Mouse (Mus musculus): Measurements from ENCODE around the gene Ccdc167. TPM values are rescaled to one million over a fixed set of nuclear protein-coding genes. Genes with fewer than 3 reads are reported as not detected.

Gene Ccdc167
- polyA plus RNA-seq, 1 experiment from 2014 or later, result 15.2 TPM

GRCm38 (mm10) chr17:29747466-29747865 lies 30.6 kb upstream of the Ccdc167 start:
- H3K27me3 ChIP-seq (ENCODE audit: control insufficient read depth, insufficient read depth, low read length), result no peaks in the 10 kb centered on the region
- no peak overlapping the region for H3K4me3 ChIP-seq (ENCODE audit: low read depth, low read length)
- H3K4me1 ChIP-seq (ENCODE audit: control insufficient read depth, insufficient read depth, low read length), result 0 out of 2 replicates have a peak, but pooled peaks cover 3% of the 10 kb centered on the region
- H3K9me3 ChIP-seq (ENCODE audit: control insufficient read depth, low read depth, low read length), result no peaks in the 10 kb centered on the region
- H3K36me3 ChIP-seq (ENCODE audit: control insufficient read depth, insufficient read depth, low read length), result no peaks in the 10 kb centered on the region
- H3K27ac ChIP-seq (ENCODE audit: low read length), result no peak overlapping the region
- H3K9ac ChIP-seq (replicated peaks; ENCODE audit: low read depth, low read length), result no peak overlapping the region
- 58% methylated on average over 6 of the region's 6 CpGs for WGBS
- no peak for ATAC-seq (ENCODE audit: insufficient number of reproducible peaks, insufficient read depth, low FRiP score, low read depth)
- H3K4me2 ChIP-seq (replicated peaks; ENCODE audit: low read depth, low read length), result no peak overlapping the region

- no peaks in the 10 kb centered on the region for H3K36me3 ChIP-seq (ENCODE audit: control insufficient read depth, insufficient read depth, low read length)
- no peak overlapping the region for H3K4me3 ChIP-seq (ENCODE audit: low read depth, low read length)
- no peak overlapping the region for H3K27ac ChIP-seq (ENCODE audit: low read length)
- no peaks in the 10 kb centered on the region for H3K9me3 ChIP-seq (ENCODE audit: control insufficient read depth, low read depth, low read length)
- H3K9ac ChIP-seq (replicated peaks; ENCODE audit: low read depth, low read length), result no peak overlapping the region
- peak overlapping the region; percentile 11 for H3K4me2 ChIP-seq (replicated peaks; ENCODE audit: low read depth, low read length)
- 29% methylated on average over 22 of the region's 22 CpGs for WGBS
- H3K27me3 ChIP-seq (ENCODE audit: control insufficient read depth, insufficient read depth, low read length), result no peaks in the 10 kb centered on the region
- ATAC-seq (ENCODE audit: insufficient number of reproducible peaks, insufficient read depth, low FRiP score, low read depth), result peak; percentile 54; the same call in 1 of the 2 replicates
- H3K4me1 ChIP-seq (ENCODE audit: control insufficient read depth, insufficient read depth, low read length), result peaks cover 9% of the 10 kb centered on the region; the same call in 1 of the 2 replicates
Measured at GRCm38 (mm10) chr17:29737849-29738804, 21.3 kb upstream of the Ccdc167 start.

- H3K36me3 ChIP-seq (ENCODE audit: control insufficient read depth, insufficient read depth, low read length), result no peaks in the 10 kb centered on the region
- no peak overlapping the region for H3K9ac ChIP-seq (replicated peaks; ENCODE audit: low read depth, low read length)
- H3K27ac ChIP-seq (ENCODE audit: low read length), result no peak overlapping the region
- no peak overlapping the region for H3K4me2 ChIP-seq (replicated peaks; ENCODE audit: low read depth, low read length)
- ATAC-seq (ENCODE audit: insufficient number of reproducible peaks, insufficient read depth, low FRiP score, low read depth), result no peak
- H3K9me3 ChIP-seq (ENCODE audit: control insufficient read depth, low read depth, low read length), result no peaks in the 10 kb centered on the region
- no peaks in the 10 kb centered on the region for H3K27me3 ChIP-seq (ENCODE audit: control insufficient read depth, insufficient read depth, low read length)
- H3K4me1 ChIP-seq (ENCODE audit: control insufficient read depth, insufficient read depth, low read length), result peaks cover 9% of the 10 kb centered on the region; the same call in 1 of the 2 replicates
- H3K4me3 ChIP-seq (ENCODE audit: low read depth, low read length), result no peak overlapping the region
- 57% methylated on average over 15 of the region's 15 CpGs for WGBS
Measured at GRCm38 (mm10) chr17:29736448-29737014, 19.7 kb upstream of the Ccdc167 start.

- Histone ChIP-seq H3K4me2 (replicated peaks; ENCODE audit: low read depth, low read length) (no peak overlapping the region), H3K36me3 (ENCODE audit: control insufficient read depth, insufficient read depth, low read length) (no peaks in the 10 kb centered on the region), H3K4me3 (ENCODE audit: low read depth, low read length) (no peak overlapping the region), H3K9me3 (ENCODE audit: control insufficient read depth, low read depth, low read length) (no peaks in the 10 kb centered on the region), H3K27ac (ENCODE audit: low read length) (no peak overlapping the region), H3K27me3 (ENCODE audit: control insufficient read depth, insufficient read depth, low read length) (no peaks in the 10 kb centered on the region), H3K4me1 (ENCODE audit: control insufficient read depth, insufficient read depth, low read length) (no peaks in the 10 kb centered on the region), H3K9ac (replicated peaks; ENCODE audit: low read depth, low read length) (no peak overlapping the region)
- 71% methylated on average over 2 of the region's 2 CpGs for WGBS
- ATAC-seq (ENCODE audit: insufficient number of reproducible peaks, insufficient read depth, low FRiP score, low read depth), result no peak
Measured at GRCm38 (mm10) chr17:29732522-29732921, 15.7 kb upstream of the Ccdc167 start.

- no peaks in the 10 kb centered on the region for H3K9me3 ChIP-seq (ENCODE audit: control insufficient read depth, low read depth, low read length)
- H3K4me3 ChIP-seq (ENCODE audit: low read depth, low read length), result no peak overlapping the region
- H3K27me3 ChIP-seq (ENCODE audit: control insufficient read depth, insufficient read depth, low read length), result no peaks in the 10 kb centered on the region
- ATAC-seq (ENCODE audit: insufficient number of reproducible peaks, insufficient read depth, low FRiP score, low read depth), result no peak
- H3K4me1 ChIP-seq (ENCODE audit: control insufficient read depth, insufficient read depth, low read length), result no peaks in the 10 kb centered on the region
- no peak overlapping the region for H3K9ac ChIP-seq (replicated peaks; ENCODE audit: low read depth, low read length)
- no peak overlapping the region for H3K27ac ChIP-seq (ENCODE audit: low read length)
- no peak overlapping the region for H3K4me2 ChIP-seq (replicated peaks; ENCODE audit: low read depth, low read length)
- no peaks in the 10 kb centered on the region for H3K36me3 ChIP-seq (ENCODE audit: control insufficient read depth, insufficient read depth, low read length)
- WGBS, result 65% methylated on average over 6 of the region's 6 CpGs
Measured at GRCm38 (mm10) chr17:29731953-29732325, 15.1 kb upstream of the Ccdc167 start.

- no peaks in the 10 kb centered on the region for H3K4me1 ChIP-seq (ENCODE audit: control insufficient read depth, insufficient read depth, low read length)
- WGBS, result 61% methylated on average over 12 of the region's 12 CpGs
- H3K36me3 ChIP-seq (ENCODE audit: control insufficient read depth, insufficient read depth, low read length), result no peaks in the 10 kb centered on the region
- H3K27ac ChIP-seq (ENCODE audit: low read length), result no peak overlapping the region
- H3K9ac ChIP-seq (replicated peaks; ENCODE audit: low read depth, low read length), result no peak overlapping the region
- no peak overlapping the region for H3K4me2 ChIP-seq (replicated peaks; ENCODE audit: low read depth, low read length)
- no peak overlapping the region for H3K4me3 ChIP-seq (ENCODE audit: low read depth, low read length)
- H3K9me3 ChIP-seq (ENCODE audit: control insufficient read depth, low read depth, low read length), result no peaks in the 10 kb centered on the region
- no peaks in the 10 kb centered on the region for H3K27me3 ChIP-seq (ENCODE audit: control insufficient read depth, insufficient read depth, low read length)
- no peak for ATAC-seq (ENCODE audit: insufficient number of reproducible peaks, insufficient read depth, low FRiP score, low read depth)
Measured at GRCm38 (mm10) chr17:29731266-29731952, 14.6 kb upstream of the Ccdc167 start.

GRCm38 (mm10) chr17:29730510-29731265 lies 13.8 kb upstream of the Ccdc167 start:
- H3K4me1 ChIP-seq (ENCODE audit: control insufficient read depth, insufficient read depth, low read length), result no peaks in the 10 kb centered on the region
- no peaks in the 10 kb centered on the region for H3K9me3 ChIP-seq (ENCODE audit: control insufficient read depth, low read depth, low read length)
- no peak overlapping the region for H3K4me2 ChIP-seq (replicated peaks; ENCODE audit: low read depth, low read length)
- no peak overlapping the region for H3K4me3 ChIP-seq (ENCODE audit: low read depth, low read length)
- ATAC-seq (ENCODE audit: insufficient number of reproducible peaks, insufficient read depth, low FRiP score, low read depth), result no peak
- WGBS, result 62% methylated on average over 13 of the region's 13 CpGs
- no peak overlapping the region for H3K9ac ChIP-seq (replicated peaks; ENCODE audit: low read depth, low read length)
- no peaks in the 10 kb centered on the region for H3K27me3 ChIP-seq (ENCODE audit: control insufficient read depth, insufficient read depth, low read length)
- H3K36me3 ChIP-seq (ENCODE audit: control insufficient read depth, insufficient read depth, low read length), result no peaks in the 10 kb centered on the region
- no peak overlapping the region; the same call in 1 of the 2 replicates for H3K27ac ChIP-seq (ENCODE audit: low read length)

- 47% methylated on average over 8 of the region's 8 CpGs for WGBS
- no peak overlapping the region for H3K27ac ChIP-seq (ENCODE audit: low read length)
- H3K9me3 ChIP-seq (ENCODE audit: control insufficient read depth, low read depth, low read length), result no peaks in the 10 kb centered on the region
- no peaks in the 10 kb centered on the region for H3K27me3 ChIP-seq (ENCODE audit: control insufficient read depth, insufficient read depth, low read length)
- H3K4me1 ChIP-seq (ENCODE audit: control insufficient read depth, insufficient read depth, low read length), result no peaks in the 10 kb centered on the region
- no peak overlapping the region for H3K4me2 ChIP-seq (replicated peaks; ENCODE audit: low read depth, low read length)
- H3K36me3 ChIP-seq (ENCODE audit: control insufficient read depth, insufficient read depth, low read length), result no peaks in the 10 kb centered on the region
- H3K9ac ChIP-seq (replicated peaks; ENCODE audit: low read depth, low read length), result no peak overlapping the region
- no peak overlapping the region for H3K4me3 ChIP-seq (ENCODE audit: low read depth, low read length)
- ATAC-seq (ENCODE audit: insufficient number of reproducible peaks, insufficient read depth, low FRiP score, low read depth), result no peak
Measured at GRCm38 (mm10) chr17:29728082-29728481, 11.2 kb upstream of the Ccdc167 start.
